Mouse (Mus musculus): ENCODE results near the gene Adh6a. TPM values are rescaled to one million over a fixed set of nuclear protein-coding genes. Genes with fewer than 3 reads are reported as not detected.

Adh6a gene
- total RNA-seq, 2 experiments from 2014 or later = not detected

Other genes starting within 250 kb of the Adh6a start
- 1 to 10 TPM; 2.8 to 3.4 TPM for gene 1110002E22Rik, start 248.2 kb upstream of the Adh6a start, total RNA-seq (2021)
- gene Gm5105, start 245.9 kb upstream of the Adh6a start, total RNA-seq (2021) = not detected
- gene Trmt10a, start 169.8 kb upstream of the Adh6a start, total RNA-seq (2021) = 1 to 10 TPM; 4.4 to 5.5 TPM
- gene Mttp, start 168.3 kb upstream of the Adh6a start, total RNA-seq (2021) = 1 to 10 TPM; 4.4 to 5.0 TPM
- gene 4930579F01Rik, start 119.5 kb upstream of the Adh6a start, total RNA-seq (2021) = not detected
- gene Adh7, start 95.5 kb upstream of the Adh6a start, total RNA-seq (2021) = under 1 TPM in 1 of 2 experiments, not detected in 1; 0.85 TPM
- gene Adh1, start 52.3 kb upstream of the Adh6a start, total RNA-seq (2021) = 1 to 10 TPM; 2.0 to 2.3 TPM
- gene Adh6b, start 28.5 kb downstream of the Adh6a start, total RNA-seq (2021) = under 1 TPM in 1 of 2 experiments, not detected in 1; 0.26 TPM
- not detected for gene Adh4, start 102.2 kb downstream of the Adh6a start, total RNA-seq (2021)
- gene Adh5, start 129.8 kb downstream of the Adh6a start, total RNA-seq (2021) = 100 to 1,000 TPM; 120 to 122 TPM
- 10 to 100 TPM; 62.7 to 64.6 TPM for gene Metap1, start 176.2 kb downstream of the Adh6a start, total RNA-seq (2021)
- gene Eif4e, start 212.9 kb downstream of the Adh6a start, total RNA-seq (2021) = 100 to 1,000 TPM; 174 to 192 TPM

Data from left cerebral cortex, postnatal 4 days (tissue).